Mouse (Mus musculus) cerebellum, adult 2 months (tissue): ENCODE data around the gene Ccdc34.

Source experiments
- CTCF ChIP-seq: fragments of 200-500 bp; IDR thresholded peaks from 2 replicates; pipeline ENCODE4 v1.5.1; 2011; ENCODE audit warnings: low read depth, mild to moderate bottlenecking, control low read depth, low read length, moderate library complexity, borderline replicate concordance; ENCODE audit not compliant: insufficient read depth
- POLR2A ChIP-seq: fragments of 200-500 bp; IDR thresholded peaks from 2 replicates; pipeline ENCODE4 v1.6.1; 2011; ENCODE audit warnings: low read length, control low read depth, borderline replicate concordance; ENCODE audit not compliant: insufficient read depth

GRCm38 (mm10) chr2:110177406-110177805 lies 159.8 kb downstream of the Ccdc34 start:
- TF ChIP-seq CTCF = no peak
- TF ChIP-seq POLR2A = no peak
